Mouse (Mus musculus): Measurements from ENCODE around the gene Taar5. TPM values are rescaled to one million over a fixed set of nuclear protein-coding genes. Genes with fewer than 3 reads are reported as not detected.

The Taar5 gene
- polyA plus RNA-seq, 1 experiment: not detected

DNA sequence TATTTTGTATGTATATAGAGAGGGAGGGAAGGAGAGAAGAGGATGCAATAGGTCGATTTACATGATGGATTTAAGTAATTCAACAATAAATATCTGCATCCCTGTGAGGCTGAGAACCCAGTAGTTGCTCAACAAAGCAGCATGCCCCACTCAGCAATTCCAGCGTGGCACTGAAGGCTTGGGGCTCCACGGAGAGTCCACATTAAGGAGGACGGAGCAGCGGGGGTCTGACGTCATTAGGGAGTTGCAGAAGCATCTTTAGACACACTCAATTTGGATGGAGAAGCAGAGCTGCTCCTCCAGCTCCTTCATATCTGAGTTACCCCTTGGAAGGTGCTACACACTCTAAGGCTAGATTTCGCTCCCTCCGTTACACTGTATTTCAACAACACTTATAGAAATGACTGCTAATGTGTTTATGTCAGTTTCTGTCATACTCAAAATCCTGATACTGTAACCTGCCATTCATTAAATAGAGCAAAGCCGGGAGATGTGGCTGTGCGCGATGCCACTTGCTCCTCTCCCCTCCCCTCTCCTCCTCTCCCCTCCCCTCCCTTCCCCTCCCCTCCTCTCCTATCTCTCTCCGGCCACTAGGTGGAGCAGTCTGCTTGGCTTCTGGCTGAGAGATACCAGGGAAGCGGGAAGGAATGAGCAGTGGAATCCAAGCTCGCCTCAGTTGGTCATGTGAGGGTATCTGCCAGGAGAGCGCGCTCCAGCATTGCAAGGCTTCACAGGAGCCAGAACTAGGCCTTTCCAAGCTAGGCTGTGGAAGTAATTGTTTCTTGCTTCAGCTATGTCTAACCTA, 8.6 kb downstream of the Taar5 start:
- Histone ChIP-seq H3K4me1 (ENCODE audit: control insufficient read depth, insufficient read depth, low read length) (peaks cover 5% of the 10 kb centered on the region; the same call in 1 of the 2 replicates), H3K4me3 (replicated peaks; ENCODE audit: insufficient read depth, low read depth, low read length) (no peak overlapping the region), H3K27ac (ENCODE audit: insufficient read depth, low read length) (no peak overlapping the region), H3K27me3 (ENCODE audit: control insufficient read depth, insufficient read depth, low read length) (no peaks in the 10 kb centered on the region)
- no peak for TF ChIP-seq POLR2A (IDR thresholded peaks at IDR 0.05; ENCODE audit: borderline replicate concordance, insufficient read depth, low read length)
- peak; percentile 64 for TF ChIP-seq CTCF (IDR thresholded peaks at IDR 0.05; ENCODE audit: borderline replicate concordance, insufficient read depth, low read depth, low read length)
- 37% methylated on average over 16 of the region's 16 CpGs for WGBS
- peak; percentile 51 to 53 for DNase-seq

DNA sequence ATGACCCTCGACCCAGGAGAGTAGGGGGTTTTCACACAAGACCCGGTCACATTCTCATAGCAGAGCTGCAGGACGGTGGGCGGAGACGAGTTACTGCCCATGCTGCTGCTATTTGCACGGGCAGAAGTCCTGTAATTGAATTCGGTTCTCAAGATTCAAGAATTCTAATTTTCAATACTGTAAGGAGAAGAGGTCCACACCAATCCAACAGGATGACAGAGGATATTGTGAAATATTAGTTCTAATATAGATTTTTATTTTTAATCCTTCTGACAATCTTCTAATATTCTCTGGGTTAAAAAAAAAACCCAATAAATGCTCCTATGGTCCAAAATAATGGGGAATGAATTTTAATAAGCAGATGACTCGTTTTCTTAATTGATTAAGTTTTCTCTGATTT, 15.0 kb downstream of the Taar5 start, which contains the start of gene Taar6:
Taar6 (minus strand) TSS at position 101 of the 400 bp plus-strand sequence.
- no peak within 1 kb of the TSS for H3K4me3 ChIP-seq (replicated peaks; ENCODE audit: insufficient read depth, low read depth, low read length)
- no peak for DNase-seq
- 62% methylated on average over 8 of the region's 8 CpGs for WGBS
- H3K27me3 ChIP-seq (ENCODE audit: control insufficient read depth, insufficient read depth, low read length): no peaks in the 10 kb centered on the region
- TF ChIP-seq CTCF (IDR thresholded peaks at IDR 0.05; ENCODE audit: borderline replicate concordance, insufficient read depth, low read depth, low read length) (no peak), POLR2A (IDR thresholded peaks at IDR 0.05; ENCODE audit: borderline replicate concordance, insufficient read depth, low read length) (no peak)
- no peak within 1 kb of the TSS for H3K27ac ChIP-seq (ENCODE audit: insufficient read depth, low read length)
- no peaks in the 10 kb centered on the region for H3K4me1 ChIP-seq (ENCODE audit: control insufficient read depth, insufficient read depth, low read length)

DNA sequence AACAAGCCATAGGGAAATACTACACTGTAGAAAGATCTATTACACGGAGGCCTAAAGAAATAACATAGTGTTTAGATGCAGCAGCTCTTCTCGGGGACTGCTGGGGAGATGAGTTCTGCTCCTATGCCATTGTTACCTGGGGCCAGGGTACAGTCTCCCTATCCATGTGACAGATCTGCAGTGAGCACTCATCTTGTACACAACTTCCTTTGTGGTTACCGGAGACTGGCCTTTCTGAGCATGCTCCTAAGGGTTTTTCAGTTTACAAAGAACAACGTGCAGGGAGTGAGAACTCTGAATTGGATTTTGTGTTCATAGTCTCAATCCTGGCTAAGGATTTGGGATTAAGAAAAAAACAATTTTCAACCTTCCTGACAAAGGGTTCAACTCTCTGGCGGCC, 15.9 kb downstream of the Taar5 start:
- no peak for DNase-seq
- 82% methylated on average over 5 of the region's 5 CpGs for WGBS
- TF ChIP-seq CTCF (IDR thresholded peaks at IDR 0.05; ENCODE audit: borderline replicate concordance, insufficient read depth, low read depth, low read length) (no peak), POLR2A (IDR thresholded peaks at IDR 0.05; ENCODE audit: borderline replicate concordance, insufficient read depth, low read length) (no peak)
- H3K27ac ChIP-seq (ENCODE audit: insufficient read depth, low read length): no peak overlapping the region
- no peaks in the 10 kb centered on the region for H3K4me1 ChIP-seq (ENCODE audit: control insufficient read depth, insufficient read depth, low read length)
- H3K4me3 ChIP-seq (replicated peaks; ENCODE audit: insufficient read depth, low read depth, low read length): no peak overlapping the region
- H3K27me3 ChIP-seq (ENCODE audit: control insufficient read depth, insufficient read depth, low read length): no peaks in the 10 kb centered on the region

- 93% methylated on average over 3 of the region's 3 CpGs for WGBS
- no peak within 1 kb of the TSS for H3K4me3 ChIP-seq (replicated peaks; ENCODE audit: insufficient read depth, low read depth, low read length)
- TF ChIP-seq POLR2A (IDR thresholded peaks at IDR 0.05; ENCODE audit: borderline replicate concordance, insufficient read depth, low read length) (no peak), CTCF (IDR thresholded peaks at IDR 0.05; ENCODE audit: borderline replicate concordance, insufficient read depth, low read depth, low read length) (no peak)
Observed at GRCm38 (mm10) chr10:23993381-23993780, 22.9 kb downstream of the Taar5 start, which contains the start of gene Taar7a. Gene Taar7a (minus strand): TSS chr10:23993481.

GRCm38 (mm10) chr10:23999639-24000038, 29.1 kb downstream of the Taar5 start, which contains the start of gene Taar7b:
Gene Taar7b (plus strand): TSS chr10:23999939.
- Histone ChIP-seq H3K27me3 (ENCODE audit: control insufficient read depth, insufficient read depth, low read length) (no peaks in the 10 kb centered on the region), H3K4me3 (replicated peaks; ENCODE audit: insufficient read depth, low read depth, low read length) (no peak within 1 kb of the TSS), H3K27ac (ENCODE audit: insufficient read depth, low read length) (no peak within 1 kb of the TSS), H3K4me1 (ENCODE audit: control insufficient read depth, insufficient read depth, low read length) (no peaks in the 10 kb centered on the region)
- WGBS: 91% methylated on average over 1 of the region's 1 CpGs
- TF ChIP-seq CTCF (IDR thresholded peaks at IDR 0.05; ENCODE audit: borderline replicate concordance, insufficient read depth, low read depth, low read length) (no peak), POLR2A (IDR thresholded peaks at IDR 0.05; ENCODE audit: borderline replicate concordance, insufficient read depth, low read length) (no peak)
- no peak for DNase-seq

More at GRCm38 (mm10) chr10:23993381-23993780, 22.9 kb downstream of the Taar5 start, which contains the start of gene Taar7a:
- DNase-seq: no peak
- Histone ChIP-seq H3K27me3 (ENCODE audit: control insufficient read depth, insufficient read depth, low read length) (no peaks in the 10 kb centered on the region), H3K27ac (ENCODE audit: insufficient read depth, low read length) (no peak within 1 kb of the TSS), H3K4me1 (ENCODE audit: control insufficient read depth, insufficient read depth, low read length) (peaks cover 2% of the 10 kb centered on the region)

DNA sequence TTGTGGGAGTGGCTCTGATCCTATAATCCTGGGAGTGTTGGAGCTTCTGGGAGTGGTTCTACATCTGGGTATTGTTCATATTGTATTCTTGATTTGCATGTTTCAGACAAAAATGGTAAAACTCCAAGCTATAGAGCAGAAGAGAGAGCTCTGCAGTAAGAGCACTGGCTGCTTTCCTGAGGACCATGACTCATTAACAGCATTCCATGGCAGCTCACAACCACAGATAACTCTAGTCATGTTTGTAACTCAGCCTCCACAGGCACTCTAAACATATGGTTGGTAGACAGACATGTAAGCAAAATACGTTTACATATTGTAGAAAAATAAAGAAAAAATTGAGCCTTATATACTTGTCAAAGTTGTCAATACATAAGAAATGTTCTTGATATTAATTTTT, 35.9 kb downstream of the Taar5 start:
- no peak overlapping the region for H3K27ac ChIP-seq (ENCODE audit: insufficient read depth, low read length)
- no peaks in the 10 kb centered on the region for H3K27me3 ChIP-seq (ENCODE audit: control insufficient read depth, insufficient read depth, low read length)
- TF ChIP-seq POLR2A (IDR thresholded peaks at IDR 0.05; ENCODE audit: borderline replicate concordance, insufficient read depth, low read length) (no peak), CTCF (IDR thresholded peaks at IDR 0.05; ENCODE audit: borderline replicate concordance, insufficient read depth, low read depth, low read length) (no peak)
- no peak overlapping the region for H3K4me3 ChIP-seq (replicated peaks; ENCODE audit: insufficient read depth, low read depth, low read length)
- DNase-seq: no peak
- no peaks in the 10 kb centered on the region for H3K4me1 ChIP-seq (ENCODE audit: control insufficient read depth, insufficient read depth, low read length)
- WGBS: 71% methylated on average over 1 of the region's 1 CpGs

DNA sequence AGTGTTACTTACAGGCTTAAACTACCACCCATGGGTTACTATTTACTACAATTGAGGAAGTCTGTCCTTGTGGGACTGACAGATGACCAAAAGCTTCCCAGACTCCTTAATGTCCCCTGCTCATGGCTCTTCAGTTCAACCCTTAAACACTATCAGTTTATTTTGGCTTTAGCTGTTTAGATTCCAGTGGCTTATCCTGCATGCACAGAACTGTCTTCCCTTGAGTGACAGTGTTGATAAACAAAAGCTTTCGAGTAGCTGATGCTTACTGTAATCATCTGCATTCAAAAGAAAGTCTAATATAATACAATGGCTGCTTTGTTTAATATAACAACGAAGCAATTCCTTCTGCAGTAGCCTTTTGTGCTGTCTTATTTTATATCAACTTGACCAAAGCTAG, 36.5 kb downstream of the Taar5 start:
- WGBS: 33% methylated on average over 2 of the region's 2 CpGs
- Histone ChIP-seq H3K27ac (ENCODE audit: insufficient read depth, low read length) (no peak overlapping the region), H3K4me3 (replicated peaks; ENCODE audit: insufficient read depth, low read depth, low read length) (no peak overlapping the region), H3K27me3 (ENCODE audit: control insufficient read depth, insufficient read depth, low read length) (no peaks in the 10 kb centered on the region), H3K4me1 (ENCODE audit: control insufficient read depth, insufficient read depth, low read length) (no peaks in the 10 kb centered on the region)
- DNase-seq: no peak
- TF ChIP-seq CTCF (IDR thresholded peaks at IDR 0.05; ENCODE audit: borderline replicate concordance, insufficient read depth, low read depth, low read length) (no peak), POLR2A (IDR thresholded peaks at IDR 0.05; ENCODE audit: borderline replicate concordance, insufficient read depth, low read length) (no peak)

DNA sequence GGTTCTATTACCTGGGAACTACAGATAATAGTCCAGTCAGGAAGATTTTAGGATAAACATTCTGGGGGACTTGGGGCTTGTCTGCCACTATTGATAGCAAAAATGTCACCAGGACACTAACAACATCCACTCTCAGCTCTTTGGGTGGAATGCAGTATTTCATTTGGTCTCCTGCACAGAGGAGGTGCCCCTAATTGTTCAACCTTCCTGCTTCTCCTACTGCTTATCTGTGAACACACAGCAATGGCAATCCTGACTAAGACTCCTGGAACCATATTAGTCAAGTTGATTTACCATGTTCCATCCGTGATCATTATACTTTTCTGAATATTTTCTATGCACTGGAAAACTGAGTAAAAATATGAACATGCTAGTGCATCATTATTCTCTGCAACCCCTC, 37.6 kb downstream of the Taar5 start:
- Histone ChIP-seq H3K27ac (ENCODE audit: insufficient read depth, low read length) (no peak overlapping the region), H3K27me3 (ENCODE audit: control insufficient read depth, insufficient read depth, low read length) (no peaks in the 10 kb centered on the region), H3K4me3 (replicated peaks; ENCODE audit: insufficient read depth, low read depth, low read length) (no peak overlapping the region), H3K4me1 (ENCODE audit: control insufficient read depth, insufficient read depth, low read length) (no peaks in the 10 kb centered on the region)
- no peak for TF ChIP-seq POLR2A (IDR thresholded peaks at IDR 0.05; ENCODE audit: borderline replicate concordance, insufficient read depth, low read length)
- TF ChIP-seq CTCF (IDR thresholded peaks at IDR 0.05; ENCODE audit: borderline replicate concordance, insufficient read depth, low read depth, low read length): no peak
- no peak for DNase-seq
- 96% methylated on average over 1 of the region's 1 CpGs for WGBS

Other genes starting within 250 kb of the Taar5 start
- gene Rps12, start 183.4 kb upstream of the Taar5 start, polyA plus RNA-seq (2012; rRNA removed): 979 and 1,058 TPM in 2 replicates
- gene Slc18b1, start 173.7 kb upstream of the Taar5 start, polyA plus RNA-seq (2012; rRNA removed): 17.6 and 18.1 TPM in 2 replicates
- gene Vnn3, start 119.2 kb upstream of the Taar5 start, polyA plus RNA-seq (2012; rRNA removed): 0.05 TPM in 1 of 2 replicates, not detected in the other
- 0.05 and 0.11 TPM in 2 replicates for gene Vnn1, start 76.0 kb upstream of the Taar5 start, polyA plus RNA-seq (2012; rRNA removed)
- not detected in 2 replicates for gene Taar1, start 50.4 kb upstream of the Taar5 start, polyA plus RNA-seq (2012; rRNA removed)
- gene Taar2, start 32.1 kb upstream of the Taar5 start, polyA plus RNA-seq (2012; rRNA removed): not detected in 2 replicates
- gene Taar3, start 21.1 kb upstream of the Taar5 start, polyA plus RNA-seq (2012; rRNA removed): not detected in 2 replicates
- gene Taar4, start 10.2 kb upstream of the Taar5 start, polyA plus RNA-seq (2012; rRNA removed): not detected in 2 replicates
- not detected in 2 replicates for gene Taar6, start 14.9 kb downstream of the Taar5 start, polyA plus RNA-seq (2012; rRNA removed)
- not detected in 2 replicates for gene Taar7a, start 22.8 kb downstream of the Taar5 start, polyA plus RNA-seq (2012; rRNA removed)
- not detected in 2 replicates for gene Taar7b, start 29.2 kb downstream of the Taar5 start, polyA plus RNA-seq (2012; rRNA removed)
- not detected in 2 replicates for gene Taar7d, start 56.5 kb downstream of the Taar5 start, polyA plus RNA-seq (2012; rRNA removed)
- gene Taar7e, start 66.9 kb downstream of the Taar5 start, polyA plus RNA-seq (2012; rRNA removed): not detected in 2 replicates
- gene Taar7f, start 78.8 kb downstream of the Taar5 start, polyA plus RNA-seq (2012; rRNA removed): not detected in 2 replicates
- not detected in 2 replicates for gene Taar8a, start 105.8 kb downstream of the Taar5 start, polyA plus RNA-seq (2012; rRNA removed)
- gene Taar8b, start 121.6 kb downstream of the Taar5 start, polyA plus RNA-seq (2012; rRNA removed): not detected in 2 replicates
- not detected in 2 replicates for gene Taar8c, start 131.2 kb downstream of the Taar5 start, polyA plus RNA-seq (2012; rRNA removed)
- not detected in 2 replicates for gene Taar9, start 138.8 kb downstream of the Taar5 start, polyA plus RNA-seq (2012; rRNA removed)
- 146 and 147 TPM in 2 replicates for gene Stx7, start 178.6 kb downstream of the Taar5 start, polyA plus RNA-seq (2012; rRNA removed)

Measured in cerebellum, adult 2 months (tissue).